Mouse (Mus musculus) liver, embryonic 11.5 days (tissue): ENCODE measurements around the gene Rnf169. TPM values are rescaled to one million over a fixed set of nuclear protein-coding genes. Genes with fewer than 3 reads are reported as not detected.

Experiments used
- ATAC-seq: fragments of 200-750 bp; cut with Nextera tagmentation; replicated peaks from 2 replicates; pipeline ENCODE4 v1.8.0; 2017; ENCODE audit warnings: moderate number of reproducible peaks, mild to moderate bottlenecking, moderate TSS enrichment, moderate library complexity; ENCODE audit not compliant: low FRiP score
- DNase-seq: peaks from one replicate; pipeline ENCODE4 v3.0.0-alpha.2; 2017; ENCODE audit warnings: low spot score
- H3K27ac ChIP-seq: fragments of 300-500 bp; sonication (generic); 2 replicates; pipeline ENCODE4 v1.5.1; 2014; ENCODE audit warnings: mild to moderate bottlenecking, low read depth, low read length, control low read depth
- H3K27me3 ChIP-seq: fragments of 300-500 bp; sonication (generic); replicated peaks from 2 replicates; pipeline ENCODE4 v1.6.1; 2014; ENCODE audit warnings: low read length, mixed read lengths; ENCODE audit not compliant: control insufficient read depth, insufficient read depth
- H3K36me3 ChIP-seq: fragments of 300-500 bp; sonication (generic); 2 replicates; pipeline ENCODE4 v1.6.1; 2014; ENCODE audit warnings: mild to moderate bottlenecking, low read length, moderate library complexity, mixed read lengths; ENCODE audit not compliant: control insufficient read depth, insufficient read depth
- H3K4me1 ChIP-seq: fragments of 300-500 bp; sonication (generic); replicated peaks from 2 replicates; pipeline ENCODE4 v1.6.1; 2014; ENCODE audit warnings: low read length, mixed read lengths; ENCODE audit not compliant: control insufficient read depth, insufficient read depth
- H3K4me2 ChIP-seq: fragments of 300-500 bp; sonication (generic); 2 replicates; pipeline ENCODE4 v1.6.1; 2014; ENCODE audit warnings: mild to moderate bottlenecking, control low read depth, moderate library complexity
- H3K4me3 ChIP-seq: fragments of 300-500 bp; sonication (generic); 2 replicates; pipeline ENCODE4 v1.5.1; 2014; ENCODE audit warnings: low read depth, low read length, control low read depth
- H3K9ac ChIP-seq: fragments of 300-500 bp; sonication (generic); 2 replicates; pipeline ENCODE4 v1.6.1; 2014; ENCODE audit warnings: low read depth, low read length, control low read depth
- H3K9me3 ChIP-seq: fragments of 300-500 bp; sonication (generic); 2 replicates; pipeline ENCODE4 v1.6.1; 2016; ENCODE audit warnings: low read length, inconsistent platforms, mixed read lengths; ENCODE audit not compliant: control insufficient read depth
- WGBS: fragments of 180-500 bp; shearing (Covaris S2); extraction: QIAGEN DNeasy Blood & Tissue Kit; methylation state at CpG from one replicate; pipeline ENCODE4 v1.1.7; 2014; 5-methylcytosine and 5-hydroxymethylcytosine counted together
- polyA plus RNA-seq: library from polyadenylated mRNA; unstranded; fragments of >200 nt; fragmentation: Nextera tagmentation; extraction: Ambion mirVana; gene quantifications from 2 replicates; pipeline ENCODE4 v1.2.1, GENCODE M21; 2014

The Rnf169 gene
- polyA plus RNA-seq, 1 experiment from 2014 or later: 4.3 TPM

DNA sequence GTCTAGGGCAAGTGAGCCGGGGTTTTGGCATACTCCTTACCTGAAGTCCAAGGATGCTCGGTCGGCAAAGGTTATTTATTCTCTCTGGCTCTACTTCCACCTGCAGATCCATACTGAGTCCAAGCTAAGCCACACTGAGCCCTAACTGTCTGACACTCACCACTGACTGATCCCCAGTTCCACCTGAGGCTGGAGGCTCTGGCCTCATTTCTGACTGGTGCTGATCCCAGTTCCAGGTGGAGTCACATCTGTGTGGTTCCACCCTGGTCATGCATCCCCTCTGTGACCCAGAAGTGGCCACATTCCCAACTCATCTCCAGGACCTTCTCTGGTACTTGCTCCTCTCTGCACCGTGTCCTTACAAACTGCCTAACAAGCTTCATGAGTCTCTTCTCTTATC is 28.5 kb upstream of the Rnf169 start:
- Histone ChIP-seq H3K36me3 (no peaks in the 10 kb centered on the region), H3K4me3 (no peak overlapping the region), H3K9ac (no peak overlapping the region), H3K27me3 (peaks cover 57% of the 10 kb centered on the region), H3K9me3 (no peaks in the 10 kb centered on the region), H3K4me1 (no peaks in the 10 kb centered on the region), H3K4me2 (no peak overlapping the region), H3K27ac (no peak overlapping the region)
- DNase-seq (no peak), ATAC-seq (no peak)
- WGBS: 86% methylated on average over 4 of the region's 4 CpGs

DNA sequence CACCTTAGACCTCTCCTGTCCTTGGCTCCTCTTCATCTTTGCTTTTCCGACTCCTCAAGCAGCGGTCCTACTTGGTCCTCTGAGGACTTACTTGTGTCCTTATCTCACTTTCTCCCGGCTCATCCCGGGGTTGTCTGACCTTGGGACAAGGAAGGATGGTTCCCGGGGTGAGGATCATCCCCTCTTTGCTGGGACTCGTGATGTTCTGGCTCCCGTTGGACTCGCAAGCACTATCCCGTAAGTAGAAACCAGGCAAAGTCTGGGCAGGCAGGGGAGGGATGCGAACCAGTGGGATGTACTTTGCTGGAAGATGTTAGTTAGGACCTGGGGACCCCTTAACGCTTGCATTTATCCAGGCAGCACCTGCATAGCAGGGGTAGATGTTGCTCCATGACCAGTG is 26.2 kb upstream of the Rnf169 start:
- no peaks in the 10 kb centered on the region for H3K9me3 ChIP-seq
- DNase-seq (no peak), ATAC-seq (no peak)
- H3K36me3 ChIP-seq: no peaks in the 10 kb centered on the region
- no peak overlapping the region for H3K27ac ChIP-seq
- peaks cover 58% of the 10 kb centered on the region for H3K27me3 ChIP-seq
- H3K4me3 ChIP-seq: no peak overlapping the region
- H3K4me1 ChIP-seq: no peaks in the 10 kb centered on the region
- H3K9ac ChIP-seq: no peak overlapping the region
- H3K4me2 ChIP-seq: peak overlapping the region; percentile 62
- 5% methylated on average over 11 of the region's 11 CpGs for WGBS

DNA sequence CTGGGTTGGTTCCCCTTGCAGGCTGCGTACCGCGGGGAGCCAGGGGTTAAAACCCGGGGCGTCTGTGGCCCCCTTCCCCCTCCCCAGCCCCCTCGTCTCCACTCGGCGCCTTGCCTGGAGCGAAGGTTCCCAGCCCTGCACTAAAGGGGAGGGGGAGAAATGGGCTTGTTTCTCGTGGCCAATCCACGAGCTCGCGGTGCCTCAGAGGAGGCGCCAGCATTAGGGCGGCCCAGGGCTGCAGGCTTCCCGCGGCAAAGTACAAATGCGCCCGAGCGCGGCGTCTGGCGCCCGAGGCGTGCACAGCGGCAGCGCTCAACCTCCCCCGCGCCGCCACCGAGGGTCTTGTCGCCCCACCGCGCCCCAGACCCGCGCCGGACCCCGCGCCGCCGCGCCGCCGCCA is 25.5 kb upstream of the Rnf169 start, which contains the start of gene Chrdl2:
TSS of gene Chrdl2 (plus strand) at position 383 of the 400 bp plus-strand sequence.
- Histone ChIP-seq H3K4me3 (peak within 1 kb of the TSS; percentile 35), H3K4me2 (peak within 1 kb of the TSS; percentile 62), H3K9me3 (no peaks in the 10 kb centered on the region), H3K9ac (no peak within 1 kb of the TSS), H3K27ac (no peak within 1 kb of the TSS), H3K36me3 (no peaks in the 10 kb centered on the region), H3K4me1 (no peaks in the 10 kb centered on the region), H3K27me3 (peaks cover 58% of the 10 kb centered on the region)
- ATAC-seq (no peak), DNase-seq (no peak)
- 1% methylated on average over 44 of the region's 44 CpGs for WGBS

DNA sequence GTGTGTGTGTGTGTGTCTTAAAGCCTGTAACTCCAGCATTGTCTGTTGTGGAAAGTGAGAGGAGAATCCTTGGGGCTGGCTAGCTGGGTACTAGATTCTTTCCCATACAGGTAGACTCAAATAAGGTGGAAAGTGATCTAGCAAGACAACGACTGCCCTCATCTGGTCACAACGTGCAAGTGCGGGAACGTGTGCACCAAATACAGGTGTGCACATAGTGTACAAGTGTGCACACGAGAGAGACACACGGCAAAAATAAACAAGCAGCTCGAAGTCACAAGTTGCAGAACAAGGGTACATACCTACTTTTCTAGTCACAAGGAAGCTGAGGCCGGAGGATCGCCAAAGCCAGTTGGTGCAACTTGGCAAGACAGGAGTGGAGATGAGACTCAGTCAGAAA is 23.5 kb upstream of the Rnf169 start:
- Histone ChIP-seq H3K27me3 (peaks cover 51% of the 10 kb centered on the region), H3K9me3 (no peaks in the 10 kb centered on the region), H3K4me3 (no peak overlapping the region), H3K4me1 (no peaks in the 10 kb centered on the region), H3K4me2 (no peak overlapping the region), H3K27ac (no peak overlapping the region), H3K9ac (no peak overlapping the region), H3K36me3 (no peaks in the 10 kb centered on the region)
- WGBS: 40% methylated on average over 9 of the region's 9 CpGs
- ATAC-seq (no peak), DNase-seq (no peak)

DNA sequence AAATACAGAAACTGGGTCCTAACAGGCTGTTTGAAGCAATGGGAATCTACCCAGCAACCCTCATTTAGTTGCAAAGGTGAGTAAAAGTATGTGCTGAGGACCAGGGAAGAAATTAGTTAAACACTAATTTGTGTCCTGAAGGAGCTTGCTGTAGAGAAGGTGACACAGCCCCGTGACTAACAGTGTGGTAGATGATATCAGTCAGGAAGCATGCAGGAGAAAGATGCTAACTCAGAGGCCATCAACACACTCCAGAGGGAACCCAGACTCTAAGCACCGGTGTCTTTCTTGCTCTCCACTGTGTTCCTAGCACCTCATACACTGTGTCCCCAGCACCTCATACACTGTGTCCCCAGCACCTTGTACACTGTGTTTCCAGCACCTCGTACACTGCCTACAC is 18.4 kb upstream of the Rnf169 start:
- WGBS: 62% methylated on average over 3 of the region's 3 CpGs
- no peak for DNase-seq
- Histone ChIP-seq H3K36me3 (no peaks in the 10 kb centered on the region), H3K4me1 (no peaks in the 10 kb centered on the region), H3K4me3 (no peak overlapping the region), H3K27me3 (no peaks in the 10 kb centered on the region), H3K9me3 (no peaks in the 10 kb centered on the region), H3K4me2 (no peak overlapping the region), H3K9ac (no peak overlapping the region), H3K27ac (no peak overlapping the region)
- ATAC-seq: no peak

DNA sequence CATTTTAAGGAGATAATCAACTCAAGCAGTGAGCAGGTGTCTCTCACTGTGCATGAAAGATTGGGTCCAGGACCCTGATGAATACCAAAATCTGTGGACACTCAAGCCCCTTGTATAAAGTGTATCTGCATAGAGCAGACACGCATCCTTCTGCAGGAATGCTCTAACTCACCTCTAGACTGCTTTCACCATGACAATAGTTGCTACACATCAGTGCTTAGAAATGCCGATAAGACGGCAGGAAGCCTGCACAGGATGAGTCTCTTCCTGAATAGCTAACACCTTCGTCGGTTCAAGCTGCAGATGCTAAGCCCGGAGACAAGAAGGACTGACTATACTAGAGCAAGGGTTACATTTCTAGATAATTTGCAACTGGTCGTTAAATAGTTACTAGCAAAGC is 14.9 kb upstream of the Rnf169 start:
- Histone ChIP-seq H3K9me3 (no peaks in the 10 kb centered on the region), H3K27ac (no peak overlapping the region), H3K4me3 (no peak overlapping the region), H3K27me3 (no peaks in the 10 kb centered on the region), H3K4me1 (no peaks in the 10 kb centered on the region), H3K9ac (no peak overlapping the region), H3K4me2 (no peak overlapping the region), H3K36me3 (no peaks in the 10 kb centered on the region)
- ATAC-seq (no peak), DNase-seq (no peak)
- 41% methylated on average over 7 of the region's 7 CpGs for WGBS

DNA sequence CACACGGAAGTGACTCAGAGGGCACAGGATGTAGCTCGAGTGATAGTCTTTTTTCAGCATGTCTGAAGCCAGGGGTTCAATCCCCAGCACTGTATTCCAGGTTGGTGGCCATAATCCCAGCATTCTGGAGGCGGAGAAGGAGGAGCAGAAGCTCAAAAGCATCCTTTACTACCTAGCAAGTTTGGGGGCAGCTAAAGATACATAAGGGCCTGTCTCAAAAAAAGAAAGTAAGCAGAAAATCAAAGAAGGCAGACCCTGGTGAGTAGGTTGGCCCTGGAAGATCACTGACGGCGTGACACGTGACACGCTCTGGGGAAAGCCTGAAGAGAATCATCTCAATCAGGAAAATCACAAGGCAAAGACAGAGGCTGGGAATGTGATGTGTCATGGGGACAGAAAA is 12.9 kb upstream of the Rnf169 start:
- ATAC-seq: no peak
- no peak overlapping the region for H3K4me3 ChIP-seq

DNA sequence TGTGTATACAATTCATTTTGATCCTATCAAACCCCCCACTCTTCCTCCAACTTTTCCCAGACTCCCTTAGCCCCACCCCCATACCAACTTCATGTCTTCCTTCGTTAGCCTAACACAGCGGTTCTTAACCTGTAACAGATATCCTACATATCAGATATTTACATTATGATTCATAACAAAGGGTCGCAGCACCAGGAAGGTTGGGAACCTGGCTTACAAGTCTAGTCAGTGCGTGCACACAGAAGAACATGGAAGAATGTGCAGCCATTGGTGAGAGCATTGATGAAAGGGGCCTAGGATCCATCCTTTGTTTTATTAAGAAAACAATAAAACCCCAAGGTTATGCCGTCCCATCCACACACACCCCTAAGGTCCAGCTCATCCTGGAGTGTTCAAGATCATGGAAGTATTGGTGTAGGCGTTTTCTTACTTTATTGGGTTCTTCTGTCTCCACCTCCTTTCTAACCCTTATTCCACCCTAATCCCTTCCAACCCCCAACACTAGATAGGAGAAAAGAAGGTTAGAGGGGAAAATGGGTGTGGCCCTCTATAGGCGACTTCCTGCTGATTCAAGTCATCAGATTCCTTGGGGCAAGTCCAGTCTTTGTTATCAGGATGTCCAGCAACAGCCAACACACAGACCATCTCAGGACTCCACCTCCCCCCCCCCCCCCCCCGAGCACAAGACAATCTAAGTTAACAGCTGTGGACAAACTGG is 10.9 kb upstream of the Rnf169 start:
- Histone ChIP-seq H3K4me2 (no peak overlapping the region), H3K9ac (no peak overlapping the region), H3K27ac (no peak overlapping the region), H3K4me1 (no peaks in the 10 kb centered on the region), H3K9me3 (no peaks in the 10 kb centered on the region), H3K4me3 (no peak overlapping the region), H3K27me3 (no peaks in the 10 kb centered on the region), H3K36me3 (no peaks in the 10 kb centered on the region)
- WGBS: 67% methylated on average over 8 of the region's 8 CpGs
- ATAC-seq (no peak), DNase-seq (no peak)

More for the DNA sequence above, 12.9 kb upstream of the Rnf169 start:
- Histone ChIP-seq H3K9me3 (no peaks in the 10 kb centered on the region), H3K4me1 (no peaks in the 10 kb centered on the region), H3K27ac (no peak overlapping the region), H3K36me3 (no peaks in the 10 kb centered on the region), H3K9ac (no peak overlapping the region), H3K4me2 (no peak overlapping the region), H3K27me3 (no peaks in the 10 kb centered on the region)
- no peak for DNase-seq
- 74% methylated on average over 7 of the region's 7 CpGs for whole genome bisulfite sequencing
